Mouse (Mus musculus): Measurements from ENCODE around the gene 1700015F17Rik.

DNA sequence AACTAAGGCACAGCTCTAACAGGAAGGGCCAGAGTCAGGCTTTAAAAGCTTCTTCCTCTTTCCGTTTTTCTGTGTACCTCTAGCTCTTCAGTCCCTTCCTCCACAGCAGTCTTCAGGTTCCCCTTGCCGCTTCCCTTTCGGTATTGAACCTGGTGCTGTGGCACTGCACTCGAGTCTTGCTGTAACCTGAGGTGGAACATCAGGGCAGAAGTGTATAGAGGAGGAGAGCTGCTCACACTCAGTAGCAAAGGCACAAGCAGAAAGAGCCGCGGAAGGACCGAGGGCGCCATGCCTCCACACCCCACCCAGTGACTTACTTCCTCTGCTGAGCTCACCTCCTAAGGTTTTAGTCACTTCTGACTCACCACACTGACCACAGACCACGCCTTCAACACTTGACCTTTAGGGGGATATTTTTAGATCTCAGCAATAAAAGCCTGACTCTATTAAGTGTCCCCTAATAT, 58.9 kb downstream of the 1700015F17Rik start, which contains the start of gene Cdk14:
- TF ChIP-seq GATA1 (IDR thresholded peaks at IDR 0.05; ENCODE audit: borderline replicate concordance, low read length) (no peak), FLI1 (IDR thresholded peaks at IDR 0.05; ENCODE audit: low read length) (no peak)

Data from megakaryocyte, embryonic 14.5 days (primary cell).